ENCODE assay signal across 9 mouse cellular contexts in genomic region chr1:59592359-59592758, GRCm38 (mm10).
DNase-seq lines count a peak whose midpoint lies in the region; ATAC-seq lines count a peak whose summit lies in the region.
"Had no signal": no experiment of that assay in that cellular context is flagged by ENCODE, and none has a peak within 500 bp of the region (broad histone marks: within the 10 kb centered on the region; RNA-seq: fewer than 3 reads in every experiment).

No protein-coding gene starts in this region.

- no peaks in the 10 kb centered on the region for H3K9me3 ChIP-seq in limb, embryonic 11.5 days (ENCODE audit: control insufficient read depth, low read length)

- no peak for ATAC-seq in limb, embryonic 11.5 days (ENCODE audit: insufficient number of reproducible peaks, low FRiP score, low TSS enrichment, low read depth)

- intact Hi-C loops in gastrocnemius, postnatal 36 days (cut with DNase I): no loop called here
- intact Hi-C loops in gastrocnemius, postnatal 14 days (cut with DNase I; ENCODE audit: low total_unique reads): no loop called here

- no peaks in the 10 kb centered on the region for H3K36me3 ChIP-seq in limb, embryonic 11.5 days (ENCODE audit: control insufficient read depth, insufficient read depth, low read length)

- peak; percentile 10 for DNase-seq in gastrocnemius, adult 18-20 months (ENCODE audit: low spot score)
- no peak for DNase-seq in gastrocnemius, postnatal 36 days
- peak; percentile 65 for DNase-seq in right cerebral cortex, adult 18-20 months
- DNase-seq in right cerebral cortex, postnatal 4 days: no peak
- peak; percentile 52 for DNase-seq in limb, embryonic 11.5 days (ENCODE audit: low spot score)
- DNase-seq in right cerebral cortex, postnatal 10 days (ENCODE audit: low spot score in 2 of 2): peak; percentile 41 to 44
- DNase-seq in spleen, postnatal 14 days (ENCODE audit: low spot score in 2 of 2): no peak
- no peak for DNase-seq in gastrocnemius, postnatal 14 days

- H3K4me3 ChIP-seq in limb, embryonic 11.5 days (ENCODE audit: low read depth, low read length): no peak overlapping the region

- H3K4me1 ChIP-seq in limb, embryonic 11.5 days (ENCODE audit: control insufficient read depth, insufficient read depth, low read length): peaks cover 6% of the 10 kb centered on the region

- WGBS in limb, embryonic 11.5 days: 8% methylated on average over 10 of the region's 10 CpGs

- no peak overlapping the region for H3K27ac ChIP-seq in limb, embryonic 11.5 days (replicated peaks; ENCODE audit: low read depth, low read length)
- H3K27ac ChIP-seq: liver, embryonic 14.5 days had no signal

- H3K4me2 ChIP-seq in limb, embryonic 11.5 days (ENCODE audit: low read depth, severe bottlenecking): peak overlapping the region; percentile 20; the same call in 1 of the 2 replicates

- H3K9ac ChIP-seq in limb, embryonic 11.5 days (ENCODE audit: low read length): peak overlapping the region; percentile 34; the same call in 1 of the 2 replicates
- H3K9ac ChIP-seq: liver, embryonic 14.5 days had no signal

- H3K27me3 ChIP-seq in limb, embryonic 11.5 days (ENCODE audit: control insufficient read depth, insufficient read depth, low read length): 0 out of 2 replicates have a peak, but pooled peaks cover 3% of the 10 kb centered on the region

Comparison
In these comparisons a context has a peak if more than half of its experiments do, and no peak if none do; other contexts are left out.
1. DNase-seq: peak in gastrocnemius, adult 18-20 months (single experiment), right cerebral cortex, adult 18-20 months (single experiment), limb, embryonic 11.5 days (single experiment) and right cerebral cortex, postnatal 10 days (2 of 2); none in gastrocnemius, postnatal 36 days (0 of 2), right cerebral cortex, postnatal 4 days (single experiment), spleen, postnatal 14 days (0 of 2) and gastrocnemius, postnatal 14 days (single experiment).